Mouse (Mus musculus) cortical plate, adult 2 months (tissue): Measurements from ENCODE around the gene Elk1. TPM values are rescaled to one million over a fixed set of nuclear protein-coding genes. Genes with fewer than 3 reads are reported as not detected.

ENCODE experiments used
- H3K27ac ChIP-seq: fragments of 200-500 bp; 2 replicates; pipeline ENCODE4 v1.5.1; 2012; ENCODE audit warnings: low read length, control low read depth, inconsistent platforms; ENCODE audit not compliant: insufficient read depth
- H3K4me1 ChIP-seq: fragments of 200-500 bp; 2 replicates; pipeline ENCODE4 v1.6.1; 2011; ENCODE audit warnings: low read length; ENCODE audit not compliant: control insufficient read depth, insufficient read depth
- H3K4me3 ChIP-seq: fragments of 200-500 bp; 2 replicates; pipeline ENCODE4 v1.5.1; 2011; ENCODE audit warnings: mild to moderate bottlenecking, low read length, control low read depth; ENCODE audit not compliant: insufficient read depth
- CTCF ChIP-seq: fragments of 200-500 bp; IDR thresholded peaks from 2 replicates; pipeline ENCODE4 v1.5.1; 2011; ENCODE audit warnings: mild to moderate bottlenecking, control low read depth, low read length; ENCODE audit not compliant: insufficient read depth; ENCODE audit errors: extremely low read depth
- POLR2A ChIP-seq: fragments of 200-500 bp; IDR thresholded peaks from 2 replicates; pipeline ENCODE4 v1.6.1; 2011; ENCODE audit warnings: mild to moderate bottlenecking, low read length, control low read depth; ENCODE audit not compliant: insufficient read depth; ENCODE audit errors: extremely low read depth
- polyA plus RNA-seq: library from polyadenylated mRNA; depleted of rRNA; stranded (reverse); fragments of >200 nt; gene quantifications from 2 replicates; pipeline ENCODE4 v1.2.3, GENCODE M21; 2012; rRNA removed

Elk1 gene
- 40.2 and 44.3 TPM in 2 replicates for polyA plus RNA-seq

GRCm38 (mm10) chrX:20950191-20950880 is at the start of gene Elk1:
TSS of gene Elk1 (minus strand) at chrX:20950608.
- Histone ChIP-seq H3K4me3 (peak within 1 kb of the TSS; percentile 56), H3K27ac (peak within 1 kb of the TSS; percentile 49; the same call in 1 of the 2 replicates), H3K4me1 (no peaks in the 10 kb centered on the region; the same call in 1 of the 2 replicates)
- TF ChIP-seq CTCF = no peak
- TF ChIP-seq POLR2A = 0 out of 2 replicates have a peak, but pooled peaks have one; percentile 21

GRCm38 (mm10) chrX:20980901-20981300 is 30.5 kb upstream of the Elk1 start:
- TF ChIP-seq CTCF (no peak), POLR2A (no peak)
- no peaks in the 10 kb centered on the region for H3K4me1 ChIP-seq
- no peak overlapping the region for H3K27ac ChIP-seq
- no peak overlapping the region for H3K4me3 ChIP-seq

- TF ChIP-seq CTCF = no peak
- peak; percentile 34; the same call in 1 of the 2 replicates for TF ChIP-seq POLR2A
- Histone ChIP-seq H3K4me1 (no peaks in the 10 kb centered on the region), H3K27ac (no peak within 1 kb of the TSS; the same call in 1 of the 2 replicates), H3K4me3 (peak within 1 kb of the TSS; percentile 76)
Observed at GRCm38 (mm10) chrX:20961477-20962378, 11.3 kb upstream of the Elk1 start, which contains the start of gene Uxt. TSS of gene Uxt (minus strand) at chrX:20962017.

- H3K4me1 ChIP-seq = peaks cover 1% of the 10 kb centered on the region; the same call in 1 of the 2 replicates
- no peak overlapping the region for H3K27ac ChIP-seq
- no peak overlapping the region for H3K4me3 ChIP-seq
- TF ChIP-seq POLR2A (no peak), CTCF (peak; percentile 43)
Observed at GRCm38 (mm10) chrX:20946055-20946454, 4.4 kb downstream of the Elk1 start.

- H3K27ac ChIP-seq = no peak overlapping the region
Observed at GRCm38 (mm10) chrX:20931963-20932362, 18.4 kb downstream of the Elk1 start.

GRCm38 (mm10) chrX:20931364-20931763 is 19.0 kb downstream of the Elk1 start, which contains the start of gene Cfp:
TSS of gene Cfp (minus strand) at chrX:20931555.
- no peak within 1 kb of the TSS for H3K4me3 ChIP-seq
- TF ChIP-seq POLR2A (no peak), CTCF (no peak)
- H3K27ac ChIP-seq = no peak within 1 kb of the TSS
- H3K4me1 ChIP-seq = no peaks in the 10 kb centered on the region

More at GRCm38 (mm10) chrX:20931963-20932362, 18.4 kb downstream of the Elk1 start:
- H3K4me3 ChIP-seq = no peak overlapping the region
- H3K4me1 ChIP-seq = no peaks in the 10 kb centered on the region
- no peak for TF ChIP-seq POLR2A

- no peak for TF ChIP-seq CTCF
- TF ChIP-seq POLR2A = no peak
Observed at GRCm38 (mm10) chrX:20929859-20930258, 20.5 kb downstream of the Elk1 start.

GRCm38 (mm10) chrX:20924976-20925375 is 25.4 kb downstream of the Elk1 start:
- Histone ChIP-seq H3K27ac (no peak overlapping the region), H3K4me3 (no peak overlapping the region), H3K4me1 (no peaks in the 10 kb centered on the region; the same call in 1 of the 2 replicates)
- TF ChIP-seq CTCF (no peak), POLR2A (no peak)

More at GRCm38 (mm10) chrX:20929859-20930258, 20.5 kb downstream of the Elk1 start:
- Histone ChIP-seq H3K4me3 (no peak overlapping the region), H3K27ac (no peak overlapping the region), H3K4me1 (no peaks in the 10 kb centered on the region)

- no peaks in the 10 kb centered on the region; the same call in 1 of the 2 replicates for H3K4me1 ChIP-seq
- TF ChIP-seq CTCF = no peak
- no peak for TF ChIP-seq POLR2A
- H3K27ac ChIP-seq = no peak overlapping the region
- H3K4me3 ChIP-seq = no peak overlapping the region
Observed at GRCm38 (mm10) chrX:20923506-20923905, 26.9 kb downstream of the Elk1 start.

GRCm38 (mm10) chrX:20921366-20921765 is 29.0 kb downstream of the Elk1 start:
- no peaks in the 10 kb centered on the region; the same call in 1 of the 2 replicates for H3K4me1 ChIP-seq
- H3K4me3 ChIP-seq = peak overlapping the region; percentile 89; the same call in 1 of the 2 replicates
- TF ChIP-seq POLR2A = no peak
- no peak for TF ChIP-seq CTCF
- no peak overlapping the region for H3K27ac ChIP-seq
